Mouse (Mus musculus) Patski (cell line): ENCODE data around the gene Pitpnm2. TPM values are rescaled to one million over a fixed set of nuclear protein-coding genes. Genes with fewer than 3 reads are reported as not detected.

Experiments
- ATAC-seq: fragments of 100-300 bp; one replicate; pipeline ENCODE4 v1.8.0; 2021
- CTCF ChIA-PET: fragments of 350-600 bp; sonication (Branson Sonifier 250); formaldehyde crosslinking; loops from one replicate; lab custom pipeline; 2022; ENCODE audit warnings: inconsistent platforms; lab: Charles Lee
- POLR2A ChIA-PET: fragments of 350-600 bp; sonication (Branson Sonifier 250); formaldehyde crosslinking; loops from one replicate; lab custom pipeline; 2022; ENCODE audit warnings: antibody characterized with exemption, inconsistent platforms; lab: Charles Lee
- DNase-seq: peaks from one replicate; pipeline ENCODE4 v3.0.0-alpha.2; 2011; ENCODE audit warnings: low read depth, low spot score
- H3K27me3 ChIP-seq: fragments of 371-371 bp; one replicate; pipeline ENCODE4 v1.5.1; 2021
- CTCF ChIP-seq: fragments of 100-300 bp; IDR thresholded peaks from one replicate; pipeline ENCODE4 v1.5.1; 2021
- in situ Hi-C: fragments of 300-500 bp; cut with MboI; formaldehyde crosslinking; loops from 3 replicates; pipeline ENCODE4 v1.11.1; 2018; ENCODE audit warnings: low pct_unique_long_range_greater_than_20kb, mixed read lengths
- polyA plus RNA-seq: library from polyadenylated mRNA; unstranded; gene quantifications from one replicate; pipeline ENCODE4 v1.2.3, GENCODE M21; 2021

Pitpnm2 gene
- polyA plus RNA-seq, 1 experiment from 2014 or later = 33.3 TPM

DNA sequence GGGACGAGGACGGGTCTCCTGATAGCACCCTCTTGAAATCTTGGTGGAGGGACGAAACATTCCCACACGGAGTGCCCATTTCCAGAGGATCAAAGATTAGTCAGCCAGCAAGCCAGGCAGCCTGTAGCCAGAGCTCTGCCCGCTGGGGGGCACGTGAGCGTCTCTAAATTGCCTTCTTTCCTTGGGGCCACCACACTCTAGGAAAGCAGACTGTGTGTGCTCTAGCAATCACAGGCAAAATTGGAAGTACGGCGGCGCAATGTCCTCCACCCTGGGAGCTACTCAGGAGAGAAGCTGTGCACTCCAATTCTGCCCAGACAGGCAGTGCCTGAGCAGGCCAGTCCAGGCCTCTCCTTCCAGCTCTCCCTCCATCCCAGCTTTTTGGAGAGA, 63.1 kb downstream of the Pitpnm2 start:
- POLR2A ChIA-PET = interaction anchor here (0.6 to 2.1 kb wide), 2 partner anchors 11 to 55 kb away, joined by 3 to 6 read pairs; no protein-coding TSS in a partner anchor

DNA sequence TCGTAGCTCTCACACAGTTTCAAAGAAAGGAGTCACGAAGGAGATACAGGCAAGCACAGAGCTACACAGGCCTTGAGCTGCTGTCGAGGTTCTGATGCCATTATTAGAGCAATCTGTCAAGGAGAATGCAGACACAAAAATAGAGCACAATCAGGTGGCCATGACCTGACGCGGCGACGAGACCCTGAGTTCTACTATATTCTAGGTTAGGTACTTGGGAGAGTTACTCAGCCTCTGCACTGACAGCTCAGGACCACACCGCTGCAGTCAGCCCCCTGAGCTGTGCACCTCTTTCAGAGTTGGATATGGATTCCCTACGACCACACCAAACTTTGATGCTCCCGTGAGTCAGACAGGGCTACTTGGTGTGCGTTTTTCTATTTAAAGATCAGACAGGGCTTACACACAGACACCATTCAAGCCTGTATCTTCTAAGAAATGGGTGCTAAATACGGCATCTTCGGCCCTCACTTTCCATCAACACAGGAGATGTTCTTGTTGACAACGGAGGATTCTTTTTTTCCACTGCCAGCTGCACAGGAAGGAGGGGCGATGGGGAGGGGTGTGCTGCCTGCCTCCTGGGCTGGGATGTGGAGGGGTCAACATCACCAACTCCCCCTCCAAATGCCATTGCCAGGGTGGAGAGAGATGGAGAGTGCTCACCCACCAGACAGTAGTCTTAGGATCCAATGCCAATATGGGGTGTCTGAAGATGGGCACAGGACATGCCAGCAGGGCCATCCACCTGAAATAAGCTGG, 63.7 kb downstream of the Pitpnm2 start:
- ChIA-PET POLR2A (interaction anchor here (0.6 to 2.1 kb wide), 2 partner anchors 11 to 55 kb away, joined by 3 to 6 read pairs; no protein-coding TSS in a partner anchor), CTCF (interaction anchor here (1.4 to 3.2 kb wide), 2 partner anchors 11 to 19 kb away, joined by 4 to 16 read pairs; no protein-coding TSS in a partner anchor)
- DNase-seq (no peak), ATAC-seq (no peak)
- TF ChIP-seq CTCF = no peak
- in situ Hi-C loops = no loop called here
- H3K27me3 ChIP-seq = no peaks in the 10 kb centered on the region

More for the DNA sequence above, 63.1 kb downstream of the Pitpnm2 start:
- no peaks in the 10 kb centered on the region for H3K27me3 ChIP-seq
- no peak for ATAC-seq
- CTCF ChIA-PET = interaction anchor here (1.4 to 3.2 kb wide), 2 partner anchors 11 to 18 kb away, joined by 4 to 16 read pairs; no protein-coding TSS in a partner anchor
- in situ Hi-C loops = no loop called here
- DNase-seq = no peak
- TF ChIP-seq CTCF = no peak

DNA sequence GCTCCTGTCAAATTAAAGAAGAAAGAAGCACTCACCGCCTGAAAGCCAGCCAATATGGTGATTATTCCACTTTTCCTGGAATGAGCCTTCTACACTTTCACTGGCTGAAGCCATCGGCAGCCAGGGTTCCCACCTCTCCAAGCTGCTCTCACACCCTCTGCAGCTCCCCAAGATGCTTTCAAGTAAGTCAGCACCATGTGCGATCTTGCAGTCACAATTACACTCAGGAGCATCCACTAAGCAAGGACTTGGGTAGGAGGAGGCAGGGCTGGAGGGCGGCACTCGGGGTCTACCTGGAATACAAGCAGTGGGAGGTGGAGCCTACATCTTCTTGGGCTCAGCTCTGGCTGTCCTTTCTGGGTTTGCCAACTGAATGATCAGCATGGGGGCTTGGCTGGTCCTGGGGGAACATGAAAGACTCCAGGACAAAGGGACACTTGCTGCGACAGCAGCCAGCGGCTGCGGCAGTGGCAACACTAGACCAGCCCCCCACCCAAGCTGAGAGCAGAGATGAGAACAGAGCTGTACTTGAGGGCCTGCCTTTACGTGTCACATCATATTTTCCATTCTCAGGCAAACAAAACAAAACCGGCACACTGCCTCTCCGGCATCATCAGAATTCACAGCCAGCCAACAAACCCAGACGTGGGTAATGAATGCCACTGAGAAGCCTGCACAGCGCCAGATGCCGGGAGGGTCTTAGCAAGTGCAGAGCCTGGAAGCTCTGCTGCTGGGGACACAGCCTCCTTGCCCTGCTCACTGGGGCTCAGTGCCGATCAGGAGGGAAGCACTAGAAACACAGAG, 64.5 kb downstream of the Pitpnm2 start:
- POLR2A ChIA-PET = interaction anchor here (1.6 kb wide), 1 partner anchor 10 kb away, joined by 4 read pairs; no protein-coding TSS in a partner anchor
- CTCF ChIA-PET = interaction anchor here (1.4 to 3.2 kb wide), 2 partner anchors 10 to 20 kb away, joined by 4 to 16 read pairs; no protein-coding TSS in a partner anchor
- no peaks in the 10 kb centered on the region for H3K27me3 ChIP-seq
- in situ Hi-C loops = no loop called here
- no peak for DNase-seq
- TF ChIP-seq CTCF = no peak
- ATAC-seq = no peak

DNA sequence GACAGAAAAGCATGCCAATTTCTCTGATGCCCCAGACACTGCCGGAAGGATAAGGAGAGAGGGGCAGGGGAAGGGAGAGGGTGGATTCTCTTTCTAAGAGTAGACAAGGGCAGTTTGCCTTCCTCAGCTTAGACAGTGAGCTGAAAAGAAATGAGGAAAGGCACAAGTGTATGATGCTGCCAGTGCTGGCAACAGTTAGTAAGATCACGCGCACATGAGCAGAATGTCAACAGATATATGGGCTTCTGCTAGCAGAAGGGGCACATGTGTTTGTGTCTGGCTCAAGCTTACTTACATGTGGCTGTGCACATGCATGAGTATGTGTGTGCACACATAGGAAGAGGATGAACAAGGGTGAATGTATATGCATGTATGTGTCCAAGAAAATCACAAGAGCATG, 65.4 kb downstream of the Pitpnm2 start:
- no peaks in the 10 kb centered on the region for H3K27me3 ChIP-seq
- ATAC-seq (no peak), DNase-seq (no peak)
- ChIA-PET POLR2A (interaction anchor here (1.6 kb wide), 1 partner anchor 9 kb away, joined by 4 read pairs; no protein-coding TSS in a partner anchor), CTCF (interaction anchor here (3.2 kb wide), 1 partner anchor 9 kb away, joined by 16 read pairs; no protein-coding TSS in a partner anchor)
- in situ Hi-C loops = no loop called here
- TF ChIP-seq CTCF = no peak

DNA sequence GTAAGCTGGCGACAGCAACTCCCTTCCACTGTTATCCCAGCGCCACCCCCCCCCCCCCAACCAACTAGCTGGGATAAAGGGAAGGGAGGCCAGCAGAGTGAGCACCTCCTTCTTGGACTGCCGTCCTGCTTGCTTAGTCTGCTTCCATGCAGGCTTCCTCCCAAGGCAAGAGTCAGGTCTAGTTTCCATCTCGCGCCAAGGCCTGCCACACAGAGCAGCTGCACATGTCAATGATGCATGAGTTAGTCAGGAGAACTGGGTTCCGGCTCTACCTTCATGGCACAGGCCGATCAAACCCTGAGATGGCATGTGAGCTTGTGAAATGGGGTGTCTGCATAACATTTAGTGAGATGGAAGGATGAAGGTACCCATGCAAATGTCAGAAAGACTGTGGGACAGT, 66.9 kb downstream of the Pitpnm2 start:
- DNase-seq = no peak
- ChIA-PET POLR2A (no interaction called here), CTCF (no interaction called here)
- H3K27me3 ChIP-seq = no peaks in the 10 kb centered on the region
- in situ Hi-C loops = no loop called here
- no peak for TF ChIP-seq CTCF
- ATAC-seq = no peak

DNA sequence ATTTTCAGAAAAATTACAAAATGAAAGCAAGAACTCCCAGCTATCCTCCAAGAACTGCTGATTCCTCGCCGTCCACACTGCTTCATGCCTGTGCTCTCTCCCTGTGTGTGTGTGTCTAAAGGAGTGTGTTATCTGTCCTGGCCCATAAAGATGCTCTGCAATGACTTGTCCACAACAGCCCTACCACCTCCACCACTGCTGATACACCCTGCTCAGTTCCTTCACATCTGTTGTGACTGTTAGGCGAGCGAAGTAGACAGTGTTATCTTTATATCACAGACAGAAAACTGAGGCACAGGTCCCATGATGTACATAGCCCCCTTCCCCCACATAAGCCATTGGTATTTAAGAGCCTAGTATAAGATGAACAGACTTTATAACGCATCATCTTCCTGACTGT, 67.5 kb downstream of the Pitpnm2 start:
- in situ Hi-C loops = no loop called here
- no peaks in the 10 kb centered on the region for H3K27me3 ChIP-seq
- ChIA-PET POLR2A (interaction anchor here (0.7 kb wide), 1 partner anchor 70 kb away, joined by 3 read pairs; no protein-coding TSS in a partner anchor), CTCF (no interaction called here)
- DNase-seq (no peak), ATAC-seq (no peak)
- no peak for TF ChIP-seq CTCF

DNA sequence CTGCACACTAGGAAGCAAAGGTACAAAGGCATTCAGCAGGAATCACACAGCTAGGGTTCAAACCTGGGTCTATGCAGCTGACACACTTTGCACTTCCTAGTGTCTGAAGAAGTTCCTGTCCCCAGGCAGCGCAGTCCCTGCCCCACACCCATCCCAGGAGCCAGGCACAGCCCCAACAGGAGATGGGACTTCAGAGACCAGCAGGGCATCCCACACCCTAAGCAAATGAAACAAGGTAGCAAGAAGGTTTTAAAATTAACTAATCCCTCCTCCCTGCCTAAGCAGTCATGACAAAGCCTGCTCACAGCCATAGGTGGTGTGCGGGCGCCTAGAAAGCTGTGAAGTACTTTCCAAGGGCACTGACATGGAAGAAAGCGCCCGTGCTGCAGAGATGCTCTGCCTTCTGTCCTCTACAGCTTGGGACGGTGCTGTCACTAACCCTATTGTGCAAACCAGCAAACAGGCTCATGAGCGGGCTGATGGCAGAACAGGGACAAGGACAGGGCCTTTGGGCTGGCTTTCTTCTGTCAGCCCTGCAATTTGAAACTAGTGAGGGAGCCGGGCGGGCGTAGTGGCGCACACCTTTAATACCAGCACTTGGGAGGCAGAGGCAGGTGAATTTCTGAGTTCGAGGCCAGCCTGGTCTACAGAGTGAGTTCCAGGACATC, 68.9 kb downstream of the Pitpnm2 start:
- in situ Hi-C loops = no loop called here
- DNase-seq (no peak), ATAC-seq (no peak)
- POLR2A ChIA-PET = interaction anchor here (1.1 kb wide), 1 partner anchor 22 kb away, joined by 3 read pairs; no protein-coding TSS in a partner anchor
- CTCF ChIA-PET = no interaction called here
- no peaks in the 10 kb centered on the region for H3K27me3 ChIP-seq
- TF ChIP-seq CTCF = no peak

DNA sequence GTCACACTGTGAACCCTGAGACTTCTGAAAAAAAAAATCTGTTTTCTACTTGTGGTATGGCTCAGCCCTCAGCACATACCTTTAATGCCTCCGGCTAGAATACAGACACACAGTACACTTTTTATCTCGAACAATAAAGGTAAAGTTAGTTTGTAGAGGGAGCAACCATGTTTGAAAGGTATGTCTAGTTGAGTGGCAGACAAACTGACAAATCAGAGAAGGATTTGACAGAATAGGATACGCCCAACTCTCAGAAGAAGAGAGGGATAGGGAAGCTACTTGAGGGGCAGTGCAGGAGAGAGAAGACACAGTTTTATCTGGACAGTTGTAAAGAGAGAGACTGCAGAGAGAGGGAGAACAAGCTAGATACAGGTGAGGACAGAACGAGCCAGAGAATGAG, 70.1 kb downstream of the Pitpnm2 start:
- TF ChIP-seq CTCF = no peak
- DNase-seq (no peak), ATAC-seq (no peak)
- no peaks in the 10 kb centered on the region for H3K27me3 ChIP-seq
- POLR2A ChIA-PET = no interaction called here
- CTCF ChIA-PET = no interaction called here
- in situ Hi-C loops = no loop called here

DNA sequence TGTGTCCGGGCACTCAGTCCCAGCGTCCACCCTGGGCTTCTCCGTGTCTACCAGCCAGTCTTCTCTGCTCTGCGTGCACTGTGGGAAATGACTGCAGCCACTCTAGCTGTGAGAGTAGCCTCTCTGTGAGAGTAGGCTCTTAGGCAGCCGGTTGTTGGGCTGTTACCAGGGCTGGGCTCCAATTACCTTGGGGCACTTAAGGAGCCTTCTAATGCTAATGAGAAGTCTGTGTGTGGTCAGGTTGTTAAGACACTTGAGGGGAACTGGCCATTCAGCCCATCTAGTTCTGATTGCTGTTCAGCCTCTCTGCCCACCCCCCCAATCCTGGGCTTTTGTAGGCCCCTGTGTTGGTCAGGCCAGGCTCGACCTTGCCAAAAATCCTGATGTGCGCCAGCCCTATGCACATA, 72.8 kb downstream of the Pitpnm2 start:
- ChIA-PET CTCF (interaction anchor here (2.0 to 3.6 kb wide), 2 partner anchors 9 to 16 kb away, joined by 5 to 16 read pairs; no protein-coding TSS in a partner anchor), POLR2A (interaction anchor here (1.2 kb wide), 1 partner anchor 15 kb away, joined by 4 read pairs; no protein-coding TSS in a partner anchor)
- in situ Hi-C loops = no loop called here
- H3K27me3 ChIP-seq = no peaks in the 10 kb centered on the region
- ATAC-seq (peak; percentile 41), DNase-seq (no peak)
- TF ChIP-seq CTCF = no peak
